Mouse (Mus musculus): ENCODE results near the gene Cxcl17. TPM values are rescaled to one million over a fixed set of nuclear protein-coding genes. Genes with fewer than 3 reads are reported as not detected.

The Cxcl17 gene
- total and polyA plus RNA-seq, 3 experiments: 8.1 TPM; not detected in 2

GRCm38 (mm10) chr7:25439978-25440815, 27.5 kb upstream of the Cxcl17 start:
- Histone ChIP-seq H3K4me3 (no peak overlapping the region), H3K79me2 (replicated peaks; ENCODE audit: control insufficient read depth, insufficient read depth, low read length) (no peaks in the 10 kb centered on the region), H3K27ac (no peak overlapping the region; the same call in 1 of the 2 replicates), H3K27me3 (ENCODE audit: control insufficient read depth, insufficient read depth, low read length) (no peaks in the 10 kb centered on the region), H3K36me3 (ENCODE audit: control insufficient read depth, insufficient read depth, low read length) (peaks cover 3% of the 10 kb centered on the region), H3K9ac (ENCODE audit: low read depth, low read length) (no peak overlapping the region), H3K4me1 (ENCODE audit: control insufficient read depth, insufficient read depth, low read length) (peaks cover 22% of the 10 kb centered on the region)
- intact Hi-C loops (cut with DNase I): loop anchor here (10.0 kb wide), 1 partner anchor 635 kb away; no protein-coding TSS in a partner anchor
- TF ChIP-seq POLR2A (IDR thresholded peaks at IDR 0.05; ENCODE audit: insufficient read depth, low read depth, low read length): no peak
- TF ChIP-seq EP300 (IDR thresholded peaks at IDR 0.05; ENCODE audit: insufficient read depth, low read depth, low read length): no peak
- no peak for TF ChIP-seq CTCF (IDR thresholded peaks at IDR 0.05)
- no peak for DNase-seq
- 73% methylated on average over 9 of the region's 9 CpGs for WGBS

DNA sequence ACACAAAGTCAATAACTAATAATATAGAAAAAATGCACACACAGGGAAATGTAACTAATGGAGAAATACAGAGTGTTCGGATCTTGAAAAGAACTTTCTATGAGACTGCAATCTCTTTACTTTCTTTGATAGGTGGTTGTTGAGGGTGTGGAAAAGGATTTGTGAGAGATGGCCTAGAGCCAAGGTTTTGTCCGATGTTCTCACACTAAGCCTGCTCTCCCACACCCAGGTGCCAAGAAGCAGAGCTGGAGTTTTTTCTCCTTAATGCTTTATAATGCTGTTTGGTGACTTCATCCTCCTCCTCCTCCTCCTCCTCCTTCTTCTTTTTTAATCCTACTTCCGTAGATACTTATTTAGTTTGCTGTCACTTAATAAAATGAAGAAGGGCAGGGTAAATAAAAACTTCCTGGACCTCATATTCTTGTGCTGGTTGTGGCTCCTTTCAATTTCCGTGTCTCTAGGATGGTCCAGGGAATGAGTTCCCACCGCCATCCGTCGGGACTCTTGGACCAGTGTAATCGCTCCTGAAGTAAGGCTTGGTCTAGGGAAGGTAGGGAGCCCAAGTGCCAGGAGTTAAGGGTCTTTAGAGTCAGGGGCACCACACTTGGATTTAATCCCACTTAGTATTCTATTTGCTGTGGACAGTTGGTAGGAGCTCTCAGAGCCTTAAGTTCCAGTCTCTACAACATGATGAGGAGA, 26.6 kb upstream of the Cxcl17 start:
- intact Hi-C loops (cut with DNase I): no loop called here
- no peak overlapping the region for H3K4me3 ChIP-seq
- peaks cover 28% of the 10 kb centered on the region for H3K4me1 ChIP-seq (ENCODE audit: control insufficient read depth, insufficient read depth, low read length)
- no peaks in the 10 kb centered on the region for H3K79me2 ChIP-seq (replicated peaks; ENCODE audit: control insufficient read depth, insufficient read depth, low read length)
- no peak for DNase-seq
- no peaks in the 10 kb centered on the region for H3K27me3 ChIP-seq (ENCODE audit: control insufficient read depth, insufficient read depth, low read length)
- H3K9ac ChIP-seq (ENCODE audit: low read depth, low read length): no peak overlapping the region
- 0 out of 2 replicates have a peak overlapping the region, but pooled peaks have one; percentile 18 for H3K27ac ChIP-seq
- 52% methylated on average over 8 of the region's 8 CpGs for WGBS
- peaks cover 3% of the 10 kb centered on the region for H3K36me3 ChIP-seq (ENCODE audit: control insufficient read depth, insufficient read depth, low read length)
- TF ChIP-seq EP300 (IDR thresholded peaks at IDR 0.05; ENCODE audit: insufficient read depth, low read depth, low read length): no peak
- no peak for TF ChIP-seq POLR2A (IDR thresholded peaks at IDR 0.05; ENCODE audit: insufficient read depth, low read depth, low read length)
- no peak for TF ChIP-seq CTCF (IDR thresholded peaks at IDR 0.05)

DNA sequence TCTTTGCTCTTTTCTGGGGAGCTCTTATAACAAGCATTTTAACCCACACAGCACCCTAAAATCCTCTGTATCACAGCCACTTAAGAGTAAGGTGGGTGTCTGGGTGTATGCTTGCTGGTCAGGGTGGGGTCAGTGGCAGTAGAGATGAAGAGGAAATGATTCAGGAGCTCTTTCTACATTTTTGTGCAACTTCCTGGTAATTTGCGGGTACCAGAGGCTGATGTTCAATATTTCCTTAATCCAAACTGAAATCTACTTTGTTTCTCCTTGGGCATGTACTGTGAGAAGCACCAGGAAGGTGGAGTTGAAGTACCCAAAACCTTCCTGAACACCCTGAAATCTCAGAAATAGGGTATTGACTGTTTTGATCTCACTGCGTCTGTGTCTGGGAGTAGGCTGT, 24.0 kb upstream of the Cxcl17 start:
- intact Hi-C loops (cut with DNase I): no loop called here
- 42% methylated on average over 2 of the region's 2 CpGs for WGBS
- no peak overlapping the region for H3K9ac ChIP-seq (ENCODE audit: low read depth, low read length)
- no peak for DNase-seq
- TF ChIP-seq CTCF (IDR thresholded peaks at IDR 0.05) (no peak), POLR2A (IDR thresholded peaks at IDR 0.05; ENCODE audit: insufficient read depth, low read depth, low read length) (no peak), EP300 (IDR thresholded peaks at IDR 0.05; ENCODE audit: insufficient read depth, low read depth, low read length) (no peak)
- H3K27ac ChIP-seq: peak overlapping the region; percentile 90
- peaks cover 40% of the 10 kb centered on the region for H3K4me1 ChIP-seq (ENCODE audit: control insufficient read depth, insufficient read depth, low read length)
- H3K79me2 ChIP-seq (replicated peaks; ENCODE audit: control insufficient read depth, insufficient read depth, low read length): no peaks in the 10 kb centered on the region
- H3K4me3 ChIP-seq: peak overlapping the region; percentile 3; the same call in 1 of the 2 replicates
- H3K27me3 ChIP-seq (ENCODE audit: control insufficient read depth, insufficient read depth, low read length): no peaks in the 10 kb centered on the region
- H3K36me3 ChIP-seq (ENCODE audit: control insufficient read depth, insufficient read depth, low read length): peaks cover 8% of the 10 kb centered on the region

DNA sequence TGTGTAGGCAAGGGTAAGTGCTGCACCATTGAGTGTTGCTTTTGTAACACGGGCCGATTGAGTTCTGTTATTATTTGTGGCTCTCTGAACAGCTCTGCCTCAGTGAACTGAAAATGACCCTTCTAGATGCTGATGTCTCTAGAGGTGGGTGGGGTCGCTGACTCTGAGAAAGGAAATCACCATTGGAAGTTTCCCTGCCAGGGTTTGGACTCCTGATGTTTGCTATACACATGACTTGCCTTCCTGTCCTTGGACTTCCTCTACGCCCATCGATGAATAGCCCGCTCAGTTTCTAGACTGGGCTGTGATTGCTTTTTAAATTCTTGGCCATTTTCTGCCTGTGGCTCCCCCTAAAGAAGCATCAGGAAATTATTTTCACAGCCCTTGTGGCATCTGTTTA, 23.5 kb upstream of the Cxcl17 start:
- intact Hi-C loops (cut with DNase I): no loop called here
- Histone ChIP-seq H3K4me1 (ENCODE audit: control insufficient read depth, insufficient read depth, low read length) (peaks cover 40% of the 10 kb centered on the region), H3K36me3 (ENCODE audit: control insufficient read depth, insufficient read depth, low read length) (peaks cover 8% of the 10 kb centered on the region), H3K27ac (peak overlapping the region; percentile 90), H3K4me3 (peak overlapping the region; percentile 3; the same call in 1 of the 2 replicates), H3K9ac (ENCODE audit: low read depth, low read length) (peak overlapping the region; percentile 24; the same call in 1 of the 2 replicates), H3K27me3 (ENCODE audit: control insufficient read depth, insufficient read depth, low read length) (no peaks in the 10 kb centered on the region), H3K79me2 (replicated peaks; ENCODE audit: control insufficient read depth, insufficient read depth, low read length) (no peaks in the 10 kb centered on the region)
- whole genome bisulfite sequencing: 36% methylated on average over 6 of the region's 6 CpGs
- TF ChIP-seq CTCF (IDR thresholded peaks at IDR 0.05) (peak; percentile 37), POLR2A (IDR thresholded peaks at IDR 0.05; ENCODE audit: insufficient read depth, low read depth, low read length) (peak; percentile 26; the same call in 1 of the 2 replicates), EP300 (IDR thresholded peaks at IDR 0.05; ENCODE audit: insufficient read depth, low read depth, low read length) (peak; percentile 82)
- peak in 1 of 2 experiments; percentile 71 for DNase-seq

DNA sequence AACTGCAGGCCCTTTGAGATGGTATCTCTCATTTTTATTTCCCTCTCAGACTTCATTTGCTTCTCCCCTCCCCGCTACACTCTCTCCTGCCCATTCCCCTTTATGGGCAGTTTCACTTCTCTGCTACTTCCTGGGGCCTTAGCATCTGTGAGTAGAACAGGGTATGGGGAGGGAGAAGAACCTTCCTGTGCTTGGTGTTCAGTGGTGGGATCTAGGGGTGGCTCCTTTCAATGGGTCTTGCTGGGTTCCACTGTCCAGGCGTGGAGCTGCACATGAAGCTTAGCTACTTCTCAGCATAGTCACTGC, 22.8 kb upstream of the Cxcl17 start:
- Histone ChIP-seq H3K27ac (peak overlapping the region; percentile 90), H3K27me3 (ENCODE audit: control insufficient read depth, insufficient read depth, low read length) (no peaks in the 10 kb centered on the region), H3K4me3 (no peak overlapping the region), H3K9ac (ENCODE audit: low read depth, low read length) (peak overlapping the region; percentile 35; the same call in 1 of the 2 replicates), H3K4me1 (ENCODE audit: control insufficient read depth, insufficient read depth, low read length) (peaks cover 39% of the 10 kb centered on the region), H3K79me2 (replicated peaks; ENCODE audit: control insufficient read depth, insufficient read depth, low read length) (no peaks in the 10 kb centered on the region), H3K36me3 (ENCODE audit: control insufficient read depth, insufficient read depth, low read length) (peaks cover 8% of the 10 kb centered on the region)
- intact Hi-C loops (cut with DNase I): no loop called here
- no peak for TF ChIP-seq CTCF (IDR thresholded peaks at IDR 0.05)
- no peak for TF ChIP-seq POLR2A (IDR thresholded peaks at IDR 0.05; ENCODE audit: insufficient read depth, low read depth, low read length)
- no peak for TF ChIP-seq EP300 (IDR thresholded peaks at IDR 0.05; ENCODE audit: insufficient read depth, low read depth, low read length)
- DNase-seq: peak in 1 of 2 experiments; percentile 20
- WGBS: 73% methylated on average over 2 of the region's 2 CpGs
